Mouse (Mus musculus) common myeloid progenitor, adult 5-6 weeks (primary cell): ENCODE measurements around the gene Nprl3. TPM values are rescaled to one million over a fixed set of nuclear protein-coding genes. Genes with fewer than 3 reads are reported as not detected.

Source experiments
- ATAC-seq: replicated peaks from 2 replicates; pipeline ENCODE4 v1.8.0; 2016; ENCODE audit warnings: low read depth, mild to moderate bottlenecking, moderate TSS enrichment, inconsistent platforms; ENCODE audit not compliant: poor library complexity, severe bottlenecking
- total RNA-seq: library from RNA; stranded (forward); fragments of 200-1000, 187-1606 nt; gene quantifications from 2 replicates; pipeline ENCODE4 v1.2.3, GENCODE M21; 2017

Gene Nprl3
- total RNA-seq, 1 experiment from 2014 or later = 19.6 TPM

GRCm38 (mm10) chr11:32250880-32251763 is 16.4 kb downstream of the Nprl3 start:
- peak; percentile 44 for ATAC-seq

- no peak for ATAC-seq
Observed at GRCm38 (mm10) chr11:32248350-32248749, 19.2 kb downstream of the Nprl3 start.

GRCm38 (mm10) chr11:32247068-32247467 is 20.4 kb downstream of the Nprl3 start:
- ATAC-seq = peak; percentile 63

- peak; percentile 79 for ATAC-seq
Observed at GRCm38 (mm10) chr11:32245614-32246013, 21.9 kb downstream of the Nprl3 start.

- no peak for ATAC-seq
Observed at GRCm38 (mm10) chr11:32244617-32245016, 22.9 kb downstream of the Nprl3 start.

GRCm38 (mm10) chr11:32244064-32244463 is 23.4 kb downstream of the Nprl3 start:
- no peak for ATAC-seq

- ATAC-seq = no peak
Observed at GRCm38 (mm10) chr11:32243205-32243955, 24.1 kb downstream of the Nprl3 start.

- ATAC-seq = no peak
Observed at GRCm38 (mm10) chr11:32242209-32242608, 25.3 kb downstream of the Nprl3 start.

- no peak for ATAC-seq
Observed at GRCm38 (mm10) chr11:32241391-32241790, 26.1 kb downstream of the Nprl3 start.

- peak; percentile 94 for ATAC-seq
Observed at GRCm38 (mm10) chr11:32238093-32238860, 29.2 kb downstream of the Nprl3 start.

- no peak for ATAC-seq
Observed at GRCm38 (mm10) chr11:32237411-32237795, 30.1 kb downstream of the Nprl3 start.

GRCm38 (mm10) chr11:32236712-32237410 is 30.6 kb downstream of the Nprl3 start:
- peak; percentile 55 for ATAC-seq

- no peak for ATAC-seq
Observed at GRCm38 (mm10) chr11:32236132-32236531, 31.4 kb downstream of the Nprl3 start.

GRCm38 (mm10) chr11:32235646-32236045 is 31.9 kb downstream of the Nprl3 start:
- no peak for ATAC-seq

- no peak for ATAC-seq
Observed at GRCm38 (mm10) chr11:32234816-32235485, 32.6 kb downstream of the Nprl3 start.

- no peak for ATAC-seq
Observed at GRCm38 (mm10) chr11:32233895-32234294, 33.6 kb downstream of the Nprl3 start.

GRCm38 (mm10) chr11:32232848-32233247 is 34.7 kb downstream of the Nprl3 start:
- no peak for ATAC-seq

- no peak; the same call in 1 of the 2 replicates for ATAC-seq
Observed at GRCm38 (mm10) chr11:32231125-32231524, 36.4 kb downstream of the Nprl3 start.

GRCm38 (mm10) chr11:32230220-32230619 is 37.3 kb downstream of the Nprl3 start:
- no peak for ATAC-seq
